Mouse (Mus musculus) spleen, postnatal 36 days (tissue): ENCODE measurements around the gene Vamp2.
"Not testable (repeated sequence)": the region's sequence is repeated elsewhere in the genome, so short reads cannot be mapped to it uniquely, and the experiment has no call there.

Experiments used
- DNase-seq, 2 experiments: peaks; one replicate each; pipeline ENCODE4 v3.0.0; 2022; ENCODE audit warnings: low spot score in 2 of 2, mixed read lengths in 1 of 2

The Vamp2 gene

GRCm38 (mm10) chr11:69080855-69081222 lies 7.5 kb upstream of the Vamp2 start:
- DNase-seq, result no peak

GRCm38 (mm10) chr11:69081613-69082012 lies 6.7 kb upstream of the Vamp2 start:
- DNase-seq, result no peak

- DNase-seq, result no peak
Measured at GRCm38 (mm10) chr11:69085608-69086007, 2.7 kb upstream of the Vamp2 start.

DNA sequence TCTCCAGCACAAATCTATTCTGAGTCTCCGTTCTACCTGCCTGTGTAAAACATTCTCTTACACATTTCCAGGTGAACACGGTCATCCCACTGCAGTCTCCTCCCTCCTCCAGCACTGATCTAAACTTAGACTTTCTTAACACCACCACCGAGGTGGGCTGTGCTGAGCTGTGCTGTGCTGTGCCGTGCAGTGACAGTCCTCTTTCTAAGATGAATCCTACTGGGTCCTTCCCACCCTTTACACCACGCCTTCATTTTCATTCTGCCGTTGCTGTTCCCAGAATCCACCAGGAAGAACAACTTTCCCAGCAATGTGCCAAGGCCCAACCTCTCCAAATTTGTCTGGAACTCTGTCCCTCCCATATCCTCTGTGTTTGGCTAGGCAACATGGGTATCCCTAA lies 1.9 kb upstream of the Vamp2 start:
- DNase-seq, result no peak

- no peak for DNase-seq
Measured at GRCm38 (mm10) chr11:69087082-69087481, 1.2 kb upstream of the Vamp2 start.

DNA sequence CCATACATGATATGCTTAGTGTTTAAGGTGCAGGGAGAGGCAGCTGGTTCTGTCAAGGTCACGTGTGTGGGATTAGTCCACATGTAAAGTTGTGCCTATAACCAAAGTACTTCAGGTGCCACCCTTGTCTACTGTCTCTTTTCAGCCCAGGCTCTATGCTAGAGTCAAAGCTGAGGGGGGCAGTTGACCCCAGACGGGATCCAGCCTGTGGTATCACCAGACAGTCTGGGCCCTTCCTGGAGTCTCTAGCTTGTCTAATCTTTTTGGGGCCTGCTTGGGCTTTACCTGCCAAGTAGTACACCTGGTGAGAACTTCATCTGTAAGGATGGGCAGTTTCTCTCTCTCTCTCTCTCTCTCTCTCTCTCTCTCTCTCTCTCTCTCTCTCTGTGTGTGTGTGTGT lies 693 bp upstream of the Vamp2 start:
- DNase-seq, result no peak

GRCm38 (mm10) chr11:69088856-69089615 lies 746 bp downstream of the Vamp2 start:
- peak in 1 of 2 experiments; percentile 58 for DNase-seq

GRCm38 (mm10) chr11:69089616-69090290 lies 1.5 kb downstream of the Vamp2 start:
- DNase-seq, result no peak

- DNase-seq, result no peak
Measured at GRCm38 (mm10) chr11:69090367-69090766, 2.1 kb downstream of the Vamp2 start.

- no peak for DNase-seq
Measured at GRCm38 (mm10) chr11:69091566-69092385, 3.5 kb downstream of the Vamp2 start.

- peak; percentile 80 to 86 for DNase-seq
Measured at GRCm38 (mm10) chr11:69092386-69092751, 4.1 kb downstream of the Vamp2 start.

DNA sequence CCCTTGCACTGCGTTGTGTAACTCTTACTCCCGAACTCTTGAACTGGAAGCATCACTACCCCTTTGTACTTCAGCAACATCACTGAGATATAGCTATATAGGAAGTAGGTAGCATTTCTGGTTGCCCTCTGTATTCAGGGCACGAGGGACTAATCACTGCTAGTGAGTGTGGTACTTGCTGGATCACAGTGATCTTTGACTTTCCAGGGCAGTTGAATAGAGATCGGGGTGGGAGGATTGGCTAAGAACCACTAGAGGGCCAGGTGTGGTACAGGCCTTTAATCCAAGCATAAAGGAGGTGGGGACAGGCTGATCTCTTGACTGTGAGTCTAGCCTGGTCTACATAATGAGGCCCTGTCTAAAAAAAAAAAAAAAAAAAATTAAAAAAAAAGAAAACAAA lies 4.6 kb downstream of the Vamp2 start:
- DNase-seq, result no peak

DNA sequence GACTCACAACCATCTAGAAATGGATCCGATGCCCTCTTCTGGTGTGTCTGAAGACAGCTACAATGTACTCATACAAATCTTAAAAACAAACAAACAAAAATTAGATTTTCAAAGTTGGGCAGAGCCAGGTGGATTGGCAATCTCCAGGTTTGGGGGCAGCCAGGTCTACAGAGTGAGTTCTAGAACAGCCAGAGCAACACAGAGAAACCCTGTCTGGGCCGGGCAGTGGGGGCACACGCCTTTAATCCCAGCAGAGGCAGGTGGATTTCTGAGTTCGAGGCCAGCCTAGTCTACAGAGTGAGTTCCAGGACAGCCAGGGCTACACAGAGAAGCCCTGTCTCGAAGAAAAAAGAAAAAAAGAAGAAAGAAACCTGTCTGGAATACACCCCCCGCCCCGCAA lies 5.6 kb downstream of the Vamp2 start:
- DNase-seq, result not testable (repeated sequence)

DNA sequence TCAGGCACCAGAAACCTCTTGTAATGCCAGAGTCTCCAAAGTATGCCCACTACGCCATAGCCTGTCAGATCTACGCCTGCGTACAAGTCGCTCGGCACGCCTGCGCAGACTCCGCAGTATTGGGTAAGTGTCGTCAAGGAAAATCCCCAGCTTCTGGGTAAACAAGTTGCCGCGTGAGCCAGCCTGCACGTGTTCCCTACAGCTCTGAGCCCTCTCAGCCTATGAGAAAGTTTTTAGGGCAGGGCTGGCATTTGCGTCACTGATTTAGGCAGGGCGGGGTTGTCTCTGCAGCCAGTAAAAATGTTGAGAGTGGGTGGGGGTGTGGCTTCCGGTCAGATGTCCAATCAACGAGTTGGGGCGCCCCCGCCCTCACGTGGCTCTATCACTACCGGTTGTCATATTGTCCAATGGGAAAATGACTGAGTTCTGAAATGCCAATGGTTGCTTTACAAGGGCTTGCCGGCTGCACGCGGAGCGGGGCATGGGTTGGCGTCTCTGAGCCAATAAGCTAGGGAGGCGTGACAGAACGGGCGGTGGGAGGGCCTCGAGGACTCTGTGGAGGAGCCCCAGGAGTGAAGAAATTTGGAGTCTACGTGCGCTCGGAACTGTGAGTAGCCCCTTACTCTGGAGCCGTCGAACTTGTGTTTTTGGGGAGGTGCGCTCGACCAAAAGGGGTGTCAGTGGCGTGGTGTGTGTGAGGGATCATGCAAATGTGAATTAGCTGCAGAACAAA lies 6.6 kb downstream of the Vamp2 start, which contains the start of gene Per1:
TSS of gene Per1 (plus strand) at position 521 of the 733 bp plus-strand sequence.
- DNase-seq, result peak; percentile 99 to 100

DNA sequence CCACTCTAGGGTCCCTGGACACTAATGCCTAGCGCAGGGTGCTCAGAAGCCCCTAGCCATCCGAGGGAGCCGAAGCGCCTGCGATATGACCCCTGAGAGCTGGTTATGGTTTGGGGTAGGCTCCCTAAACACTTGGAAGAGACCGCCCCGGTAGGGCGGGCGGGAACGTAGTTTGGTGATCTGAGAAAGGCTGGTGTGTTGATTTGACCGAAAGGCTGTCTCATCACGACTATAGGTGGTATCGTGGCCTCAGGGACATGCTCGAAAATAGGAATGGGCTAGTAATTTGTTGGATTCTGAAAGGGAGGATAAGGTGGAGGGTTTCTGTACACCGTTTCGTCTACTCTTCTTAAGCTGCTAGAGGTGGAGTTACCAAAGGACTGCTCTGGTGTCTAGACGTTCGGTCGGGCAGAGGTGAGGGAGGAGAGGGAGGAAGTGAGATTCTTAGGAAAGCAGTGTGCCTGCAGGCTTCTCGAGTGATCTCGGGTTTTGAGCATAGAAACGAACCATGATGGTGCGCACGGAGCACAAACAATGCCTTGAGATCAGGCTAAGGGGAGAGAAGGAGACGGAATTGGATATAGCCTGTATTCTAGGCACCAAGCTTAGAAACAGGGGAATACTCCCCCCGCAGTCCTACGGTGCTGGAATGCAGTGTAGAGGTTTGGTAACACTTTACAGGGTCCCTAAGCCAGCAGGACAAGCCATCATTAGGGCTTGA lies 7.4 kb downstream of the Vamp2 start:
- DNase-seq, result peak; percentile 48 to 55

- no peak for DNase-seq
Measured at GRCm38 (mm10) chr11:69096360-69096986, 8.2 kb downstream of the Vamp2 start.

DNA sequence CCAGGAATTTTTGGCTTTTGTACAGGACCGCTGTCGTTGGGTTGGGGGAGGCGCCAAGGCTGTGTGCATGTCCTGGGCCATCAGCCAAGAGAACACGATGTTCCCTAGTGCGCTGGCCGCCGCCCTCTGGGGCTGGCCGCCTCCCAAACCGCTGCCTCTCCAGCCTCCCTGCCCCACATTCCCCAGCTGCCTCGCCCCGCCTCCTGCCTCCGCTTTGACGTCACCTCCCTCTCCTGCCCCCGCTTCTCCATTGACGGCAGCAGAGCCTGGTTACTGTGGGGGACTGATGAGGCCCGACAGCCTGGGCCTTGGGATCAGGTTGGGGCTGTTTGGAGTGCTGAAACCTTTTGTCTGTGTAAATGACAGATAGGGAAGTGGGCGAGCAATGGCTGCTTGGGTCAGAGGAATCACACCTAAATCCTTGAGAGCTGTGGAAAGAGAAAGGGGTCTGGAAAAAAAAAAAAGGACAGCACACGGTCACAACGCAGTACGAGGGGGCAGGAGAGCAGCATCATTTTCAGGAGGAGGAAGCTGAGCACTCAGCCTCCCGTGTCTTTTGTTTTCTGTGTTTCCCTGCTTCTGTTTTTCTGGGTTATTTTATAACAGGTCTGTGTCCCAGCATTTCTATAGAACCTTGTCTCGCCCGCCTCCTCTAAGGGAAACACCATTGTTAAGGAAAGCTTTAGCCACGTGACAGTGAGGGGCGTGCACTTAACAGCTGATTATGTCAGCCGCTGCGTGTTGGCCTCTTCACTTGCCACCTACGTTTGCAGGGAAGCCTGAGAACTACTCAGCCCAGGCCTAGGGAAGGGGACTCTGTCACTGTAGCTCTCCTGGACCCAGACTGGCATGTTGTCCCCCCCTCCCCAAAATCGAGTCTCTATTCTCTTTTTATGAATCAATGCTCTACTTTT lies 9.0 kb downstream of the Vamp2 start:
- peak; percentile 92 to 93 for DNase-seq

- peak; percentile 53 to 57 for DNase-seq
Measured at GRCm38 (mm10) chr11:69098039-69098761, 9.9 kb downstream of the Vamp2 start.

DNA sequence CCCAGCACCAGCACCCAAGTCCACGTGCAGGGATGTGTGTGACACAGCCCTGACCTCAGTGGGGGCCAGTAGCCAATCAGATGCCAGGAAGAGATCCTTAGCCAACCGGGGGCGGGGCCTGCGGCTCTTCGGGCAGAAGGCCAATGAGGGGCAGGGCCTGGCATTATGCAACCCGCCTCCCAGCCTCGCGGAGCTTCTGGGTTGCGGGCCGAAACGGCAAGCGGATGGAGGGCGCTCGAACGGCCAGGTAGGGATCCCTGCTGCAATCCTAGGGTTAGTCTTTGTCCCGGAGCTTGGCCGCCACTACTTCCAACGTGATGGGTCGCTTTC lies 10.4 kb downstream of the Vamp2 start:
- DNase-seq, result peak; percentile 95 to 96
